Mouse (Mus musculus): ENCODE measurements at regions not wholly inside any gene's neighbourhood (a gene's known extent, or its start where the extent isn't known, plus 50 kb on each side); places are given as distances from the start of the nearest gene placed in this dataset.
"Not testable (repeated sequence)": the region's sequence is repeated elsewhere in the genome, so short reads cannot be mapped to it uniquely, and the experiment has no call there.

DNA sequence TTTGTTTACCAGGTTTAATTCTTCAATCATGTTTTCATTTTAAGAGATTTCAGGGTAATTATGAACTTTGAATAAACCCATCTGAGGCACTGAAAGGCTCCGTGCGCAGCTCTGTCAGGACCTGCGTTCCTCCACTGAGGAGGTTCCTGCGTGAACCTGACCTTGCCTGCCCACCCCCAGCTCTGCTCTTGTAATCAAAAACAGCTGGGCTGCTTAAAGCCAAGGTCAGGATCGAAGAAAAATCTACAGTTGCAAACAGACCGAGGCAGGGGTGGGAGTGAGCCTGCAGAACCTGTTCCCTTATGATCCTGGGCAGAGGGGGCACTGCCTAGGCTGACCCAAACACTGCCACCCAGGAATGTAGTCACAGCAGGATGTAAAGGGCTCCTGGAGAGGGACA, 134.8 kb upstream of the Bcor start:
- DNase-seq (ENCODE audit: low spot score in 2 of 2) = no peak

DNA sequence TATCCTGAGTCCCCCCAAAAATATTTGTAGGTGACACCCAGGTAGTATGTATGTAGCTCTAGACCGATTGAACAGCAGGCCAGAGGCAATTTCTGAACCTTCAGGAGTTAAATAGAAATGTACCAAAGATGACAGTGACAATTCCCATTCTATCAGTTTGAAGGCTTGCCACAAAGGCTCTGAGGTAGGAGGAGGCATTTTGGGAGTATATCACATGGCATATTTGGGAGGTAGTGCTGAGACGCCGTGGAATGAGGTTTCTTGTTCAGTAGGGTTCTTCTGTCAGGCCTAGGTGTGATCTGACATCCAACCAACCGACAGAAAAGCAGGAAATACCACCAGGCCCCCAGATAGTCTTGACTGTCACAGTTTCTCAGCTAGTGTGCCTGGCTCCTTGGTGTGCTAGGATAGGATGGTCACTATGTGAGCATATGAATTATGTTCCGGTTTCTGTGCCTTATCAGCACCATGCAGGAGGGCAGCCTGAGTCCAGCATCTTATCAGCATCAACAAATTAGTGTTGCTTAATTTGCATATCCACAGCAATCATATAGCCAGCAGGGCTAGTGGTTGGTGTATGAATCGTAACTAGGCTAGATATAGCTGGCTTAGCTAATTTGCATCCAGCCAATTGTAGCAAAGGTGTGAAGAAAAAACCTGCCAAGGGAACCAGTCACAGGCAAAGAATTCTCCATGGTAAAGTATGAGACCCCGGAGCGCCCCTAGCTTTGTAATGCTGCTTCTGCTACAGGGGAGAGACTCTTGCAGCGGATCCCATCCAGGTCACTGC, 136.3 kb upstream of the Bcor start:
- no peak for DNase-seq (ENCODE audit: low spot score in 2 of 2)

DNA sequence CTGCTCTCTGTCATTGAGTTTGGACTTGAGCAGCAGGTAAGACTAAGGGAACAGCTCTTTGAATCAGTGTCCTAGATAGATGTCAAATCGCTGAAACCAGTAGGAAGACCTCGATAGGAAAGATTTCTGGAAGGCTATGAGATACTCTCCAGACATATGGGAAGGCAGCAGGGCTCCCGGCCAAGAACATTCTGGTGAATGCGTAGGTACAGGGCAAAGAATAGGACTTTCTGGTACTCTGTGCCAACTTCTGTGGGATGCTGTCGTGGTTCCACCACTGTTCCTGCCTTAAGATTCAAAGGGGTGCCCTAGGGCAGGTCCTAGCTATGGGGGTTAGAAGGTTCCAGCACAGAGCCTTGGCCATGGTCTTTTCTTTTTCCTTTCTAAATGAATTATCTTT, 138.5 kb upstream of the Bcor start:
- DNase-seq (ENCODE audit: low spot score in 2 of 2) = no peak

DNA sequence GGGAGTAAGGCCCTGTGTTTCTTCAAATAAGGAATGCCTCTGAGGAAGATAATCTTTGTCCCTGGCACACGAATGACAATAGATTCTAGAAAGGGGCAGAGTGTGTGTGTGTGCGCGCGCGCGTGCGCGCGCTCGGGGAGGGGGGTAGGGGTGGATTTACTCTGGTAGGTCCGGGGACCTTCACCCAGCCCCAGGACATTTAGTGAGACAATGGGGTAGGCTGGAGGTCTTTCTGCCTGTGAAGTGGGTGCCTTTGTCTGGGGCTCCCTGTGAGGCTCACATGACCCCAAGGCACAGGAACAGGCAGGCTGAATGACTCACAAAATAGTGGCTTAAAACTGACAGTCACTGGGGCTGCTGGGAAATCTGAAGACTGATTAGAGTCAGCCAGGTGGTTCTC, 139.1 kb upstream of the Bcor start:
- DNase-seq (ENCODE audit: low spot score in 2 of 2) = no peak

DNA sequence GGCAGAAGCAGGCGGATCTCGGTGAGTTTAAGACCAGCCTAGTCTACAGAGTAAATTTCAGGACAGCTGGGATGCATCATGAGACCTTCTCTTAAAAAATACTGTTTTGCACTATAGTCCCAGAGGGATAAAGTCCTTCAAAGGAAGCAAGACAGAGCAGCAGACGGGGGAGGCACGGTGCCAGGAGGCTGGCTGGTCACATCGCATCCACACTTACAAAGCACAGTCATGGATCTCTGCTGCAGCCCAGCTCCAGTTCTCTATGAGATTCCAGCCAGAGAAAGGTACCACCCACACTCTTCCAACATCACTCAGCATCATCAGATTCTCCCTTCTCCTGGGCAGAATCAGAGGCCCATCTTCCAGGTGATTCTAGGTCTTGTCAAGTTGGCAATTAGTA, 144.5 kb upstream of the Bcor start:
- peak; percentile 16 to 39 for DNase-seq (ENCODE audit: low spot score in 2 of 2)

DNA sequence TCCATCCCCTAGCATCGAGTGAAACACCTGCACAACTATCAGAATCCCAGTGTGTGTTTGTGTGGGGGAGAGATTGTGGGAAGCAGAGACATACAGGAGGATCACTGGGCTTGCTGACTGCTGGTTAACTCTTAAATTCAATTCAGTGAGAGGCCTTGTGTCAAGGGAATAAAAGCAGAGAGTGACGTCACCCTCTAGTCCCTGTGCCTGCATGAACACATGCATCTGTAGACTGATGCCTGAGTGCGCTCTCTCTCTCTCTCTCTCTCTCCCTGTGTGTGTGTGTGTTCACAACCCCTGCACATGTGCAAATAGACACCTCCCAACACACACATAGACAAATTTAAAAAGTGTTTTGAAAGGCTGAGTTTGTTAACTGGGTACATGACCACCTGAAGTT, 146.8 kb upstream of the Bcor start:
- DNase-seq (ENCODE audit: low spot score in 2 of 2) = no peak

DNA sequence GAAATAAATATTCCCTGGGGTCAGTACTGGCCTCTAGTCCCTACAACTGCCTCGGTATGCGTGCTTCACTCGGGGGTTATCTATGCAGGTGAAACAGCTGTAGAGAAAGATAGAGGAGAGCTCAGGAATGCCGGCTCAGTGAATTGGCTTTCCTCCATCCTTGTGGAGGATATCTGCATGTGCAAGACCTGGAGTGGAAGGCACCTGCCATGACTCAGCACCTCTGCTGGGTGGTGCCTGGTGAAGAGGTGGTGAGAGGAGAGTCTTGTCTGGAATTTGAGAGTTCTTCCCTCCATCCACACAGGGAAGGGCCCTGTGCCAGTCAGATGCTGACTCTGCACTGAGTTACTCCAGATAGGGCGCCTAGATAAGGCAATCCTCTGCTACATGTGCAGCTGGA, 152.4 kb upstream of the Bcor start:
- DNase-seq (ENCODE audit: low spot score in 2 of 2) = no peak

DNA sequence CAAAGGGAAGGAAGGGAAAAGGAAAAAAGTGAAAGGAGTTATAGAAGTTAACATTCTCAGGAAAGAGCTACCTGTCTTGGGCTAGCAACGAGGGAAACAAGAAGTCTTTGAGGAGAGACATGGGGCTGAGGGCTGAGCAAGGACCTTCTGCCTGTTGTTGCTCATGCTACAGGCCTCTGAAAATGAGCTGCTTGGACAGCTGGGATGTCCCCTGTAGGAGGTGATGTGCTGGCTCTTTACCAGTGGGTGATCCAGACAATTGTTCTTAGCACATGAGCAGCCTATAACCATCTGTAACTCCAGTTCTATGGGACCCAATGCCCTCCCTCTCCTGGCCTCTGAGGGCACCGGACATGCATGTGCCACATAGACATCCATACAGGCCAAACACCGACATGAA, 155.5 kb upstream of the Bcor start:
- no peak for DNase-seq (ENCODE audit: low spot score in 2 of 2)

DNA sequence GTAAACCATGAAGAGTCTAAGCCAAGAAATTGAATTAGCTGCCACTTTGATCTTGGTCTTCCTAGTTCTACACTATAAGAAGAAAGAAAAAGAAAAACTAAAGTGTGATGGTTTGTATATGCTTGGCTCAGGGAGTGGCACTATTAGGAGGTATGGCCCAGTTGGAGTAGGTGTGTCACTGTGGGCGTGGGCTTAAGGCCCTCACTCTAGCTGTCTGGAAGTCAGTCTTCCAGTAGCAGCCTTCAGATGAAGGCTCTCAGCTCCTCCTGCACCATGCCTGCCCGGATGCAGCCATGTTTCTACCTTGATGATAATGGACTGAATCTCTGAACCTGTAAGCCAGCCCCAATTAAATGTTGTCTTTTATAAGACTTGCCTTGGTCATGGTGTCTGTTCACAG, 157.3 kb upstream of the Bcor start:
- DNase-seq (ENCODE audit: low spot score in 2 of 2) = not testable (repeated sequence)

DNA sequence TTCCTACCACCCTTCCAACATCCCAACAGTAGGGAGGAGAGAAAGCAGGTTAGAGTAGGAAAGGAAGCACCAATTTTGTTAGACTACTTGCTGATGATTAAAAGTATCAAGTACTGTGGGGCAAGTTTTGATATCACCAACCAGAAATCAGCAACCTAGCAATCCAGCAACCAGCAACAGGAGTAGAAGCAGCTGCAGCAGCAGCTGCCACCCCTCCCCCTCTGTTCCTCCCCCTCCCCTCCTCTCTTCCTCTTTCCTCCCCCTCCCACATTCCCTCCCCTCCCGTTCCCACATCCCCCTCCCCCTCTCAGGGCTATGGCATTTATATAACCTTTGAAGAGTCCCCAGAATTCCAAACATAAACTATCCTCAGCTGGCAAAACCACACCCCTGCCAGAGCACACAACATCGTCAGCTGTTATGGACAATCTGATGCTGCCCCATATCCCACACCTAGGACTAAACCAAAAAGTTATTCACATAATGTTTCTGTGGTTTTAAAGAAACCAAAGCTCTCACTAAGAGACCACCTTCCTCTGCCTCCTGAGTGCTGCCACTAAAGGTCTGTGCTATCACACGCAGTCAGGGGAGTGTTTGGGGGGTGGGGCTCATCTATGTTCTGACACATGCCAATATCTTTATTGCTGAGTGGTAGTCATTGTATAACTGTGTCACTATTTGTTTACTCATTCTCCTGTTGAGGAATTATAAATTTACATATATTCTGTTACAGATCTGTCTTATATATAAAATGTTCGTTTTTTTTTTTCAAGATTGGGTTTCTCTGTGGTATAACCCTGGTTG, 158.9 kb upstream of the Bcor start:
- DNase-seq (ENCODE audit: low spot score in 2 of 2) = no peak

DNA sequence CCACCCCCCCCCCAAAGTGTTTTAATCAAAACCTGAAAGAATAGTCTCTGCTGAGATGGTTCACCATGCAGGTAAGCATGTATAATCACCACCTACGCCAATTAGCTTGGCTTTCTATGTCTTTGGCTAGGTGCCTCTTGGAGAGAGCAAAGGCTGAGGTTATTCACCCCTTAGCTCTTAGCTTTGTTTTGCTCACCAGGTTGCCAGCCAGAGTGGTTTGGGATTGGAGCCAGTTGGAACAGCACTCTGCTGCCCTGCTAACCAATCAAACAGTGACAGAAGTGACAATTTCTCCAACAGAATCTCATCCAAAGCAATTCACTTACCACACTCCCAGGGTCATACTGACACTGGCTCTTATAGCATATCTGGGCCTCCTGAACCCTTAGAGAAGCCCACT, 162.3 kb upstream of the Bcor start:
- no peak for DNase-seq (ENCODE audit: low spot score in 2 of 2)

DNA sequence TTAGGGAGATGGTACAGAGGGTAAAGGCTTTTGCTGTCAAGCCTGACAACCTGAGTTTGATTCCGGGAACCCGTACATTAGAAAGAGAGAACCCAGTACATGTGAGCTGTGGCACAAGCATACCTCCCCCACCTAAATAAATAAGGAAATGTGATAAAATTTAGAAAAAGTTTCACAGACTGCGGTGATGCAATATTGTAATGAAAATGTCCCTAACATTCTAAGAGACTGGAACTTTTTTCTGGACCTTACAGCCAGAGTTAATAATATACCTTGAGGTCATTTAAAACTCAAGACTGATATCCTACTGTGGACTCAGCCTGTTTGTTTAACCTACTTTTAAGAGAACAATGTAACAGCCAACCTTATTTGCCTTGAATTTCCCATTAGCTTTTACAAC, 163.1 kb upstream of the Bcor start:
- no peak for DNase-seq (ENCODE audit: low spot score in 2 of 2)

DNA sequence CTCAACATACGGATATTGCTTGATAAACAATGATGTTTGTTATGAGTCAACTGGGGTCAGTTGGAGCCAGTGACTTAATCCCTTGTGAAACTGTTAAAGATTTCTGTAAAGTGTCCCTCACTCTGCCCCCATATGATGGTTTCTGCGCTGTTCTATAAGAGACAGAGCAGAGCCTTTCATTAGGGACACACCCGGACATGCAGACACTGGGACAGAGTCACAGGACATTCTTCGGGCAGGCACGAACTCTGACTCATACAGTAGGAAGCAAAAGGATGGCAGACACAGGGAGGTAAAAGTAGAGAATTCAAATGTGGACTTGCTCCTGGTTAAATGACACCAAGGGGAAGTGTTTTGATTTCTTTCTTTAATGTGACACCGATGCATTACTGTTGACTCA, 163.7 kb upstream of the Bcor start:
- DNase-seq (ENCODE audit: low spot score in 2 of 2) = no peak

DNA sequence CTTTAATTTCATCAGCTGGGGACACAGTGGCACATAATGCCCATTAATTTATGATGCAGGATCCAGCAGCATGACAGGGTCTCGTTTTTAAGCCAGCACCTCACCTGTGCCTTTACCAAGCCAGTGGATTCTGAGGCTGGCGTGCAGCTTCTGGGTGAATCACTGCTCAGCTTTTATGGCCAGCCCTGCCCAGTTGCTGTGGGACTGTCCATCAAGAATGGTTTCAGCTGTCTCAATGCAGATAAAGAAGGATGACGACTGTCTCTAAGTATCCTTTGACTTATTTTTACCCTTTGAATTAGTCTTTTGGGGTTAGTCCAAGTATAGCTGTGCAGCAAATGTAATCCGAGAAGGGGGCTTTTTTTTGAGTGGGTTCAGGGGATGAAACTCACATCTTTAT, 167.3 kb upstream of the Bcor start:
- DNase-seq (ENCODE audit: low spot score in 2 of 2) = no peak

DNA sequence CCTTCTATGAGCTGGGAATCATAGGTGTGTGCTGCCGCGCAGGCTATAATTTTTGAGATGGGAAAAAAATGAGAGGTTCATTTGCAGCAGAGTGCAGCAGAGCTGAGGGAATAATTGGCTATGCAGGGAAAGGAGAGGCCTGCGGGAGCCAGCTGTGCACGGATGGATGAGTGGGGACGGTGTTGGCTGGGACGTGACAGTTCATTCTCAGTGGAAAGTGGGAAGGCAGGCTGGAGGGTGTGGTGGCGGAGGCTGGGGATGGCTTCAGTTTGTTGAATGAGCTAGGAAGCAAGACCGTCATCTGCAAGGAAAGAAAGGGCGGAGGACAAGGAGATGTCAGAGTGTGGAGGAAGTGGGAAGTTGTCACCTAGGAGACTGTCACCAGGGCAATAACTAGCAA, 180.4 kb upstream of the Bcor start:
- DNase-seq (ENCODE audit: low spot score in 2 of 2) = peak; percentile 26 to 27

DNA sequence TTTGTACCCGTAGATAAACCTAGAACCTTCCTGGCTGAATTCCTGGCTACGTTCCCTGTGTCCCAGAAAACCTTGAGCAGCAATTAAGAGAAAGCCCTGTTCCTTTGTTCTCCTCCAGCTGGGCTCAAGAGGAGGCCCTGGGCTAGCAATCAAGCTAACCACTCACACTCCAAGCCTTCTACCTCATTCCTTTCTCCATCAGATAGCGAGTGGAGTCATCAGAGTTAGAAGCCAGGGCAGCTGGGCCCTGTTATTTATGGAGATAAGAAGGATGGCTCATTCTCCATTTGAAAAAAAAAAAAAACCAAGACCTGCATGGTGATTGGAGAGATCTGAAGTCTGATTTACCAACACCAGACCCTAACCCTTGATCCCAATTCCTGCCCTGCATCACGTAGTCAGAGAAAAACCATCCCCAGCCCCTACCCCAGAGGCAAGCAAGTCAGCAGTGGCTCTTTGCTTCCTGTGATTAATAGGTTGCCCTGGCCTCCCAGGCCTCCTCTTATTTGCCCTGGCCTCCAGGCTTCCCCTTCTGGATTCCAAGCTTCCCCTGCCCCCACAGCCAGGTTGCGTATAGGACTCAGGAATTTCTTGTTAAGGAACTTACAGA, 181.3 kb upstream of the Bcor start:
- no peak for DNase-seq (ENCODE audit: low spot score in 2 of 2)

DNA sequence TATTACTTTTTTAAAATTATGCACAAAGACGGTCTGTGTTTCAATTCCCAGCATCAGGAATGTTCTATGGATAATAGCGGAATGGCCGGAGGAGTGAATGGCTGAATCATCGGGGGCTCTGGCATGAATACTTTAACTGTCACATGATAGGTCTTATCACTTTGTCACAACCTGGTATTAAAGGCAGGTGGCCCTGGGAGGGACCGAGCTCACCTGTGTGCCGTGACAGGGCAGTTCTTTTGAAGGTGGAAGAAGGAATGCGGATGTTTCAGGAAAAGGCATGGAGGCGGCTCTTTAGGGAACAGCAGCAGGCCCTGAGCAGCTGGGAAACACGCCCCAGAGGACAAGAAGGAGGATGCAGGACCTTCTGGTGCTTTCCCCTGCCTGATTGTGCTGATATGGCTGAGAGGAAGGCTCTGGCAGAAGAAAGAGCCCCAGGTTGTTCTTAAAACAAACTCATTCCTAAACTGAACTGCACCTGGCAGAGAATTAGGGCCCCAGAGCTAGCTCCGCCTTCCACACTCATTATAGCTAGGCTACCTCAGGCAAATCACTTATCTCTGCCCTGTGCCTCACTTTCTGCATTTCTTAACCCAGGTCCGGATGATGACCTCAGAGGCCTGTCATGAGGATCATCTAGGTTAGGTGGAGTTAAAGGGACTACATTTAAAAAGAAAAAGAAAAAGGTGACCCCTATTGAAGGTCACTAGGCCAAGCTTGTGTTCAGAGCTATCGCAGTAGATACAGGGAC, 184.8 kb upstream of the Bcor start:
- no peak for DNase-seq (ENCODE audit: low spot score in 2 of 2)

DNA sequence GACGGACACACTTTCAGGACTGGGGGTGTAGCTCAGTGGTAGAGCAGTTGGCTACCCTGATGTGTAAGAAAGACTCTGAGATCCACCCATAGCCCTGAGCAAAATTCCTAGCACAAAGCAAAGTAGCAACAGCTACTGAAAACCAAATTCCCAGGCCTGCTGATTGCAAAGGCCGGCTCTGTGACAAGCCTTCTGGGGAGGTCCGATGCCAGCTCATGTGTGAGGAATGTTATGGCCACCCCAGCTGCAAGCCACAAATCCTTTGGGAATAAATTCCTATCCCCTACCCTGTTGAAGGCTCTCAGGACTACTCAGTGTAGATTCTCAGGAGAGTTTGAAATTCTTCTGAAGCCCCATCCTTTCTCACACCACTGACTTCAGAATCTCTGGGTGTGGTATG, 186.7 kb upstream of the Bcor start:
- no peak for DNase-seq (ENCODE audit: low spot score in 2 of 2)

DNA sequence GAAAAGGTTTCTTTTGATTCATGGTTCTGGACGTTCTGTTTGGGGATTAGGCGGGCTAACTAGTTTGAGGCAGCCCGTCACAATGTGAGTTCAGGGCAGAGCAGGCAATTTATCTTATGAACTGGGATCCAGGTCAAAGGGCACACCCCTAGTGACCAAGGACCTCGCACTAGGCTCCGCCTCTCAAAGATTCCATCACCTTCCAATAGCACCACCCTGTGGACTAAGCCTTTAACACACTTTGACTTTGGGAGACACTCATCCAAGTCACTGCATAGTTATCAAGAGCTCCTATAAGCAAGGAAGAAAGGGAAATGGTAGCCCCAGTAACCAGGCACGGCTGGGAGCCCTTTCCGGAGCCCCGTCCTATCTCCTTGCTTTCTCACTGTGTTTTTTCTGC, 188.0 kb upstream of the Bcor start:
- no peak for DNase-seq (ENCODE audit: low spot score in 2 of 2)

DNA sequence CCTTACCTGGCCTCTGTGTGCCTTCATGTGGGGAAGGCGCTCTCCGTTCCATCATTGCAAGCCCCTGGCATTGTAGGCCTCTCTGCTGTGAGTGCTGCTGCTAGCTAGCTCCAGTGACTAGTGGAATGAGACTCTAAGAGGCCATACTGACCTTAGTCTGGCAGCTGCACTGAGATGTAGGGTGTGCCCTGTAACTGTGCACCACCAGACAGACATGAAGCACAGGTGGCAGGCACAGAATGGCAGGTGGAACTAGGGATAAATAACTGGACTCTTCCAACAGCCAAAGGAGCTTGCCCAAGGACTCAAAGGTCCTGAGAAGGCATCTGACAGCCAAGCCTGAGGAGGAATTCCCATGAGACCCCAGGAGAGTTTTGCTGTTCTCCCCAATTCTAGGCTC, 194.7 kb upstream of the Bcor start:
- no peak for DNase-seq (ENCODE audit: low spot score in 2 of 2)

DNA sequence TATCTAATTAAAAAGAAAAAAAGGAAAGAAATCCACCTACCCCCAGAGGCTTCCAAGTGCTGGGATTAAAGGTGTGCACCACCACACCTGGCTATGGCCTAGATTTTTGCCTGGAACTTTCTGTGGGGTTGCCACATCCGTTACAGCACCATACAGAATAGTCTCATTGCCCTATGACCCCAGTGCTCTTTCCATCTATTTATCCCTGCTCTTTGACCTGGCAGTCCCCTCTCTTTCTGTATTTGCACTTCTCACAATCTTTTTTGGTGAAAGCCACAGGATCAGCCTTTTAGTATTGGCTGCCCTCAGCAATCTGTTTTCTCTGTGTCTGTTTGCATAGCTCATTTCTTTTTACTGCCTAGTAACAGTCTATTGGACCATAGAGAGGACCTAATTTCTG, 197.9 kb upstream of the Bcor start:
- no peak for DNase-seq (ENCODE audit: low spot score in 2 of 2)

DNA sequence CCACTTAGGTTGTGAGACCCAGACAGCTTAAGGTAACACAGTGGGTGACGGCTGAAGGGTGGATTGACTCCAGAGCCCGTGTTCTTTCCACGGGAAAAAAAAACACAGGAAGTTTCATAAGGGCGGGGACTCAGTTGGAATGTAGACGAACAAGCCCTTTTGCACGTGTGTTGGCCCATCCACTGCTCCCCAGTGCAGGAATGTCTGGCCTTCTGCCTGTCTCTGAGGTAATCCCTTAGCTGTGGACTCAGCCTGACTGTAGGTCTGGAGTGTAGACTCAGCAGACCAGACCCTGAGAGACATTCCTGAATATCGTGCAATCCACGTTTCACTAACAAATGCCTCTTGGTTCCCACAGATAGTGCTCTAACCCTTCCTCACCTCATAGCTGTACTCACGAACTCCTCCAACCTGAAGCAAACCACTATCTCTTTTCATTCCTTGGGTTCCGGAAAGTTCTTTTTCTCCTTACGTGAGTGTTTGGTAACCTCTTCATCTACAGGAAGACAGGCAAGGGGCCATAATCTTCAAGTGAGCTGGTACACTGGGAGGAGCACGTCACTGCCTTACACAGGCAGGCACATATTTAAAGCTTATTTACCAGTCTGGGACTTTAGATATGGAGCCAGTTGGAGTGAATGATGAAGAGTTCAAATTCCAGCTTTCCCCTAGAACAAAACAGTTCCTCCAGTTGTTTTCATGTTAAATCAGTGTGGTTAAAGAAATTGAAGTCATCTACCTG, 205.6 kb upstream of the Bcor start:
- DNase-seq (ENCODE audit: low spot score in 2 of 2) = no peak
